Mouse (Mus musculus): ENCODE results near the gene Wdr11.

- TF ChIP-seq RCOR1 (conservative IDR thresholded peaks at IDR 0.05; ENCODE audit: low read depth, low read length) (no peak), CTCF (conservative IDR thresholded peaks at IDR 0.05 in 1 of 2, IDR thresholded peaks at IDR 0.05 in 1 of 2; ENCODE audit: low read depth in 2 of 2, low read length in 2 of 2) (no peak), UBTF (IDR thresholded peaks at IDR 0.05; ENCODE audit: low read depth, low read length) (no peak), MAX (IDR thresholded peaks at IDR 0.05; ENCODE audit: low read length) (no peak), POLR2A (IDR thresholded peaks at IDR 0.05; ENCODE audit: low read depth, low read length) (no peak), KAT2A (IDR thresholded peaks at IDR 0.05; ENCODE audit: insufficient replicate concordance, low read length) (no peak), ZC3H11A (IDR thresholded peaks at IDR 0.05; ENCODE audit: low read depth, low read length) (no peak), JUN (IDR thresholded peaks at IDR 0.05; ENCODE audit: insufficient read depth, low read depth, low read length) (no peak), JUND (conservative IDR thresholded peaks at IDR 0.05; ENCODE audit: low read depth, low read length) (no peak), POLR2AphosphoS2 (IDR thresholded peaks at IDR 0.05; ENCODE audit: low read depth, low read length) (no peak), SIN3A (IDR thresholded peaks at IDR 0.05; ENCODE audit: low read length) (no peak)
Observed at GRCm38 (mm10) chr7:129665411-129665810, 73.7 kb downstream of the Wdr11 start.
